Mouse (Mus musculus) heart, postnatal 0 days (tissue): ENCODE results near the gene Rfc1.

Experiments
- CTCF ChIP-seq: IDR thresholded peaks from 2 replicates; pipeline ENCODE4 v1.5.1; 2016; ENCODE audit warnings: antibody characterized with exemption, control low read depth, low read depth
- EP300 ChIP-seq: IDR thresholded peaks from 2 replicates; pipeline ENCODE4 v1.6.1; 2016; ENCODE audit warnings: antibody characterized with exemption, low read depth

- TF ChIP-seq CTCF (0 out of 2 replicates have a peak, but pooled peaks have one; percentile 25), EP300 (no peak)
These were observed 51.3 kb downstream of the Rfc1 start for GRCm38 (mm10) chr5:65284171-65284570.
